ENCODE assay signal across 25 mouse cellular contexts in the genomic region with DNA sequence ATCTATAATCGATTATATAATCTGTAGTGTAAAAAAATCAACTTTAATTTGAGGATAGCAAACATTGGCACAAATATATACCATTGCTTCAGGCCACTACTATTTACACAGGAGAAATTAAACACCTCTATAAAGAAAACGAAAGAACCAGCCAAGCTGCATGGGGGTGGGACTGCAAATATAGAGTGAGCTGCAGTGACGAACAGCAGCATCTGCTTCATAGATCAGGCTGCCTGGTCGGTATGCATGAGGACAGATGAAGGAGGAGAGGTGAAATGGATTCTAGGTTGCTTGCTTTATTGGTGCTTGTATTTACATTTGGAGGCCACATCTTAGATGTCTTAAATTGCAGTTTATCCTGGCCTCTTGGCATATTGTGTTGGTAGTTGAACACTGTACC.
DNase-seq lines count a peak whose midpoint lies in the region; ATAC-seq and TF ChIP-seq lines count a peak whose summit lies in the region.
"Had no signal": no experiment of that assay in that cellular context is flagged by ENCODE, and none has a peak within 500 bp of the region (broad histone marks: within the 10 kb centered on the region; RNA-seq: fewer than 3 reads in every experiment).

No protein-coding gene starts in this region.

- TF ChIP-seq EP300 in stomach, postnatal 0 days (optimal IDR thresholded peaks at IDR 0.05), result no peak

- no peaks in the 10 kb centered on the region for H3K27me3 ChIP-seq in stomach, postnatal 0 days (ENCODE audit: control insufficient read depth, insufficient read depth, low read length)
- H3K27me3 ChIP-seq: forebrain, embryonic 13.5 days; heart, embryonic 13.5 days; intestine, embryonic 15.5 days; liver, embryonic 13.5 days; neural tube, embryonic 13.5 days; Patski had no signal

- H3K4me2 ChIP-seq in stomach, postnatal 0 days (replicated peaks; ENCODE audit: low read depth), result 0 out of 2 replicates have a peak overlapping the region, but pooled peaks have one; percentile 44
- H3K4me2 ChIP-seq: forebrain, embryonic 13.5 days; liver, embryonic 13.5 days; neural tube, embryonic 13.5 days had no signal

- no peak for TF ChIP-seq POLR2A in cortical plate, adult 2 months (IDR thresholded peaks at IDR 0.05; ENCODE audit: extremely low read depth, insufficient read depth, low read length)

- peaks cover 7% of the 10 kb centered on the region; the same call in 1 of the 2 replicates for H3K4me1 ChIP-seq in cortical plate, adult 2 months (ENCODE audit: control insufficient read depth, insufficient read depth, low read length)
- peaks cover 7% of the 10 kb centered on the region for H3K4me1 ChIP-seq in stomach, postnatal 0 days (replicated peaks; ENCODE audit: control insufficient read depth, insufficient read depth)

- TF ChIP-seq CTCF in layer of hippocampus, adult 2 months (conservative IDR thresholded peaks at IDR 0.05), result no peak
- no peak for TF ChIP-seq CTCF in cortical plate, adult 2 months (IDR thresholded peaks at IDR 0.05; ENCODE audit: extremely low read depth, insufficient read depth, low read length)
- no peak for TF ChIP-seq CTCF in stomach, postnatal 0 days (IDR thresholded peaks at IDR 0.05; ENCODE audit: low read depth)

- H3K4me3 ChIP-seq in layer of hippocampus, adult 2 months, result no peak overlapping the region; the same call in 1 of the 2 replicates
- no peak overlapping the region for H3K4me3 ChIP-seq in cortical plate, adult 2 months (ENCODE audit: insufficient read depth, low read length)
- H3K4me3 ChIP-seq in stomach, postnatal 0 days (ENCODE audit: low read depth, low read length), result no peak overlapping the region
- H3K4me3 ChIP-seq: forebrain, embryonic 13.5 days; hindbrain, embryonic 10.5 days; intestine, embryonic 15.5 days; liver, embryonic 13.5 days; neural tube, embryonic 13.5 days had no signal

- 32% methylated on average over 4 of the region's 4 CpGs for WGBS in stomach, postnatal 0 days

- no peak overlapping the region for H3K9ac ChIP-seq in stomach, postnatal 0 days (ENCODE audit: low read length)
- H3K9ac ChIP-seq: forebrain, embryonic 13.5 days; intestine, embryonic 15.5 days; liver, embryonic 13.5 days; neural tube, embryonic 13.5 days had no signal

- H3K36me3 ChIP-seq in stomach, postnatal 0 days (ENCODE audit: control insufficient read depth, insufficient read depth, low read length), result no peaks in the 10 kb centered on the region
- H3K36me3 ChIP-seq: heart, embryonic 13.5 days; hindbrain, embryonic 10.5 days; intestine, embryonic 15.5 days; liver, embryonic 13.5 days; neural tube, embryonic 13.5 days had no signal

- peak; percentile 39 for ATAC-seq in frontal cortex, adult (ENCODE audit: low TSS enrichment)
- peak; percentile 47; the same call in 1 of the 2 replicates for ATAC-seq in stomach, postnatal 0 days (ENCODE audit: low FRiP score, low TSS enrichment)
- ATAC-seq: lung, postnatal 0 days; Patski had no signal

- H3K9me3 ChIP-seq in stomach, postnatal 0 days (ENCODE audit: control insufficient read depth, low read length), result no peaks in the 10 kb centered on the region
- H3K9me3 ChIP-seq: forebrain, embryonic 13.5 days; heart, embryonic 13.5 days; hindbrain, embryonic 10.5 days; intestine, embryonic 15.5 days; liver, embryonic 13.5 days; neural tube, embryonic 13.5 days had no signal

- peak overlapping the region; percentile 86 for H3K27ac ChIP-seq in layer of hippocampus, adult 2 months
- H3K27ac ChIP-seq in cortical plate, adult 2 months (ENCODE audit: insufficient read depth, low read length), result peak overlapping the region; percentile 28; the same call in 1 of the 2 replicates
- no peak overlapping the region for H3K27ac ChIP-seq in stomach, postnatal 0 days (replicated peaks)
- H3K27ac ChIP-seq: forebrain, embryonic 13.5 days; hindbrain, embryonic 10.5 days; intestine, embryonic 15.5 days; liver, embryonic 13.5 days had no signal

- DNase-seq in frontal cortex, postnatal 25 days (ENCODE audit: low spot score in 2 of 2), result no peak
- DNase-seq in layer of hippocampus, adult 2 months (ENCODE audit: low spot score in 2 of 2), result no peak
- no peak for DNase-seq in layer of hippocampus, adult 9-11 months
- DNase-seq in stomach, postnatal 0 days (ENCODE audit: low spot score), result no peak
- no peak for DNase-seq in ovary, postnatal 36 days (ENCODE audit: low spot score)
- DNase-seq: adrenal gland, postnatal 10 days; gastrocnemius, postnatal 25 days; heart, adult 18-20 months; heart, postnatal 10 days; kidney, adult 9 months; kidney, postnatal 14 days; liver, embryonic 13.5 days; lung, adult 18-20 months; lung, postnatal 4 days; thymus, adult 18-20 months; thymus, postnatal 25 days had no signal
